Mouse (Mus musculus) CH12F3 (cell line): ENCODE measurements around the gene Zfp946.

Experiments
- in situ Hi-C: fragments of 300-500 bp; cut with MboI; formaldehyde crosslinking; loops from 2 replicates; pipeline ENCODE4 v1.14.3; 2020; ENCODE audit warnings: low sequenced_read_pairs

Gene Zfp946

GRCm38 (mm10) chr17:22423952-22424617 is at the start of gene Zfp946:
TSS of gene Zfp946 (plus strand) at chr17:22424222.
- in situ Hi-C loops: no loop called here

GRCm38 (mm10) chr17:22410756-22411155 is 13.3 kb upstream of the Zfp946 start:
- in situ Hi-C loops: no loop called here

GRCm38 (mm10) chr17:22417510-22417909 is 6.5 kb upstream of the Zfp946 start:
- in situ Hi-C loops: no loop called here

GRCm38 (mm10) chr17:22424636-22425354 is 773 bp downstream of the Zfp946 start:
- in situ Hi-C loops: no loop called here

GRCm38 (mm10) chr17:22447684-22448083 is 23.7 kb downstream of the Zfp946 start:
- in situ Hi-C loops: no loop called here

DNA sequence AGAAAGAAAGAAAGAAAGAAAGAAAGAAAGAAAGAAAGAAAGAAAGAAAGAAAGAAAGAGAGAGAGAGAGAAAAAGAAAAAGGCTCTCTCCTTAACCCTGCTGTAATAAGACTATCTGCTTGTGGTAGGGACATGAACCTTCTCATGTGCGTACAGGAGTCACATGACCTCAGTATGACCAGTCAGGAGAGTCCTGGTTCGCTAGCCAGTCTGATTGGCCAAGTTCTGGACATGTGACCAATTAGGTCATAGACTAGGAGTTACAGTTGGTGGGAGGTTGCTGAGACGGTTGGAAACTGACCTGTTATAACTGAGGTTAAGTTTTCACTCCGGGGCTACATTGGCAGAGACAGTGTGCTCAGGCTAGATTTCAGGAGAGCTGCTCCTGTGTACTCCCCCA is 73.1 kb downstream of the Zfp946 start:
- in situ Hi-C loops: no loop called here
